Mouse (Mus musculus): ENCODE data around the gene Nop9. TPM values are rescaled to one million over a fixed set of nuclear protein-coding genes. Genes with fewer than 3 reads are reported as not detected.
"Not testable (repeated sequence)": the region's sequence is repeated elsewhere in the genome, so short reads cannot be mapped to it uniquely, and the experiment has no call there.

The Nop9 gene
- total RNA-seq, 2 experiments from 2014 or later = 12.1 to 13.9 TPM

- DNase-seq = no peak
- intact Hi-C loops (cut with DNase I; ENCODE audit: low total_unique reads) = no loop called here
These were observed 21.1 kb upstream of the Nop9 start for GRCm38 (mm10) chr14:55724411-55724871.

GRCm38 (mm10) chr14:55726261-55726660 is 19.2 kb upstream of the Nop9 start:
- intact Hi-C loops (cut with DNase I; ENCODE audit: low total_unique reads) = loop anchor here (5.0 kb wide), 1 partner anchor 34 kb away; no protein-coding TSS in a partner anchor
- DNase-seq = no peak

- intact Hi-C loops (cut with DNase I; ENCODE audit: low total_unique reads) = loop anchor here (5.0 kb wide), 1 partner anchor 36 kb away; no protein-coding TSS in a partner anchor
- no peak for DNase-seq
These were observed 17.4 kb upstream of the Nop9 start for GRCm38 (mm10) chr14:55727889-55728685.

- intact Hi-C loops (cut with DNase I; ENCODE audit: low total_unique reads) = no loop called here
- no peak for DNase-seq
These were observed 15.4 kb upstream of the Nop9 start for GRCm38 (mm10) chr14:55730116-55730515.

GRCm38 (mm10) chr14:55730531-55731032 is 14.9 kb upstream of the Nop9 start:
- no peak for DNase-seq
- intact Hi-C loops (cut with DNase I; ENCODE audit: low total_unique reads) = no loop called here

- intact Hi-C loops (cut with DNase I; ENCODE audit: low total_unique reads) = no loop called here
- no peak for DNase-seq
These were observed 11.6 kb upstream of the Nop9 start for GRCm38 (mm10) chr14:55733889-55734288.

- intact Hi-C loops (cut with DNase I; ENCODE audit: low total_unique reads) = no loop called here
These were observed 10.6 kb upstream of the Nop9 start for GRCm38 (mm10) chr14:55734869-55735268.

GRCm38 (mm10) chr14:55735334-55735733 is 10.2 kb upstream of the Nop9 start:
- DNase-seq = no peak
- intact Hi-C loops (cut with DNase I; ENCODE audit: low total_unique reads) = no loop called here

More at GRCm38 (mm10) chr14:55734869-55735268, 10.6 kb upstream of the Nop9 start:
- no peak for DNase-seq

GRCm38 (mm10) chr14:55735758-55736157 is 9.7 kb upstream of the Nop9 start:
- intact Hi-C loops (cut with DNase I; ENCODE audit: low total_unique reads) = no loop called here
- no peak for DNase-seq

- intact Hi-C loops (cut with DNase I; ENCODE audit: low total_unique reads) = no loop called here
- DNase-seq = no peak
These were observed 8.3 kb upstream of the Nop9 start for GRCm38 (mm10) chr14:55737086-55737687.

- peak; percentile 80 for DNase-seq
- intact Hi-C loops (cut with DNase I; ENCODE audit: low total_unique reads) = loop anchor here (5.0 to 10.0 kb wide), 2 partner anchors 61 to 249 kb away; partner anchors contain the start of genes Carmil3 and Tinf2
These were observed 1.8 kb upstream of the Nop9 start for GRCm38 (mm10) chr14:55743711-55744110.

GRCm38 (mm10) chr14:55745861-55746237 is 356 bp downstream of the Nop9 start:
- no peak for DNase-seq
- intact Hi-C loops (cut with DNase I; ENCODE audit: low total_unique reads) = loop anchor here (10.0 kb wide), 1 partner anchor 251 kb away; the partner anchor contains the start of gene Carmil3

- no peak for DNase-seq
- intact Hi-C loops (cut with DNase I; ENCODE audit: low total_unique reads) = loop anchor here (10.0 kb wide), 1 partner anchor 252 kb away; the partner anchor contains the start of gene Carmil3
These were observed 1.8 kb downstream of the Nop9 start for GRCm38 (mm10) chr14:55747051-55747847.

- intact Hi-C loops (cut with DNase I; ENCODE audit: low total_unique reads) = no loop called here
- DNase-seq = no peak
These were observed 12.1 kb downstream of the Nop9 start for GRCm38 (mm10) chr14:55757566-55757965.

- no peak for DNase-seq
These were observed 12.9 kb downstream of the Nop9 start, which contains the start of gene Cideb for GRCm38 (mm10) chr14:55758363-55758784. Cideb (minus strand) TSS chr14:55758458.

GRCm38 (mm10) chr14:55760156-55760555 is 14.7 kb downstream of the Nop9 start:
- intact Hi-C loops (cut with DNase I; ENCODE audit: low total_unique reads) = not testable (repeated sequence)
- peak; percentile 77 for DNase-seq

More at GRCm38 (mm10) chr14:55758363-55758784, 12.9 kb downstream of the Nop9 start, which contains the start of gene Cideb:
- intact Hi-C loops (cut with DNase I; ENCODE audit: low total_unique reads) = no loop called here

GRCm38 (mm10) chr14:55761163-55761562 is 15.7 kb downstream of the Nop9 start, which contains the start of gene Ltb4r2:
Ltb4r2 (plus strand) TSS chr14:55761428.
- intact Hi-C loops (cut with DNase I; ENCODE audit: low total_unique reads) = no loop called here
- no peak for DNase-seq

- DNase-seq = peak; percentile 71
These were observed 16.7 kb downstream of the Nop9 start for GRCm38 (mm10) chr14:55762001-55762821.

More at GRCm38 (mm10) chr14:55762001-55762821, 16.7 kb downstream of the Nop9 start:
- intact Hi-C loops (cut with DNase I; ENCODE audit: low total_unique reads) = no loop called here

Measured in gastrocnemius, postnatal 14 days (tissue).